Mouse (Mus musculus): Measurements from ENCODE around the gene Lrrc2.

DNA sequence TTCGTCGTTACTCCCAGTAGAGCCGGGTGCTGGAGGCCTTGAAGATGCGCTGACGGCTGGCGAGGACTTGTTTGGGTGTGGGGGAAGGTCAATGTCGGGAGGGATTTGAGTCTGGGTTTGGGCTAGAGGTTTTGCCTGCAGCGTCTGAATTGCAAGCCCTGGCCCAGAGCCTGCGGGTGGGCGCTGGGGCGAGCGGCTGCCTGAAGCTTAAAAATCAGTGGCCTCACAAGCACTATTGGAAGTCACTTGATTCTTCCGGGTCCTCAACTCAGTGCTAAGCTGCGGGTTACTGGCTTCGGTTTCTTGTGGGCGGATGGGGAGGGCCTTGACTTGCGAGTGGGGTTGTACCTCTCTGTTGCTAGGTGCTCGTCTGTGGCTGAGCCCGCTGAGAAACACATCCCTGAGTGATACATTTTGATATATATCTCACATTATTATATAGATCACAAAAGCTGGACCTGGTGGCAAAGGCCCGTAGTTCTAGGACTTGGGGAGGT, 4.7 kb upstream of the Lrrc2 start:
- TF ChIP-seq CTCF (IDR thresholded peaks at IDR 0.05; ENCODE audit: control insufficient read depth, insufficient read depth, insufficient replicate concordance, low read depth, low read length) (no peak), POLR2A (IDR thresholded peaks at IDR 0.05; ENCODE audit: control insufficient read depth, low read depth, low read length) (no peak)
